Mouse (Mus musculus): ENCODE results near the gene Szt2. TPM values are rescaled to one million over a fixed set of nuclear protein-coding genes. Genes with fewer than 3 reads are reported as not detected.

Szt2 gene
- 7.1 and 7.6 TPM in 2 replicates for polyA plus RNA-seq (2014; fragmentation: Nextera tagmentation; extraction: Ambion mirVana)

DNA sequence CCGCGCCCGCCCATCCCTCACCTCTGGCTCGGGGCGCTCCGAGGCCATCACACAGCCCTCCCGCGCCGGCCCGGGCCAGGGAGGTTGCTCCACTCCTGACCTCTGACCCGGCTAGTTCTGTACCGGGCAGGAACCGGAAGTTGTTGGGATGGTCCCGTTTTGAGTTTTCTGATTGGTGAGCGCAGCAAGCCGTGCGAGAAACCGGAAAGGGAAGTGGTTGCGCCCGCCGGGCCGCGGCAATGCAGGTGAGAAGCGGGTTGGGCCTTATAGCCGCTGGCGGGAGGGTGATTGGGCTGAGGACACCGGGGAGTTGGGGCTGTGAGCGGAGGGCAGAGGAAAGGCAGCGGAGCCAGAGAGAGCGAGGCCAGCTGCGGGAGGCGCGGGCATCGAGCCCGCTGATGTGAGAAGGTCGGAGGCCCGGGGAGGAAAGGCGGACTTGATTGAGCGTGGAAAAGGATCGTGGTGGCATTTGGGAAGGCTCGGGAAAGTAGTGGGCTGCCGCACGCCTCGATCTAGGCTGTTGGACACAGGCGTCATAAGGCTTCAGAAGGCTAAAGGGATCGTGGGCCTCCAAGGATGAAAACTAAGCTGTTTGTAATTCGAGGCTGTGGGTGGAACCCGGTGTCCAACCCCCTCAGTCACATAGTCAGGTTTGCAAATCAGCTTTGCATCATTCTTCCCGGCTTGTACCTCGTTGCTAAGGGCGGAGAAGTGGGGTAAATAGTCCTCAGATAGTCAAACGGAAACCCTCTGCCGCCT, at the start of gene Szt2, which contains the start of gene Med8:
Gene Szt2, minus strand, starts transcription at position 132 of the 759 bp plus-strand sequence.
Gene Med8, plus strand, starts transcription at position 196 of the 759 bp plus-strand sequence.
- ATAC-seq (ENCODE audit: insufficient number of reproducible peaks, insufficient read depth, low FRiP score, low read depth) = peak; percentile 94
- Histone ChIP-seq H3K27me3 (ENCODE audit: control insufficient read depth, insufficient read depth, low read length) (no peaks in the 10 kb centered on the region), H3K36me3 (ENCODE audit: control insufficient read depth, insufficient read depth, low read length) (peaks cover 42% of the 10 kb centered on the region), H3K4me3 (ENCODE audit: control insufficient read depth in 1 of 2, insufficient read depth in 1 of 2, low read depth in 1 of 2, low read length in 2 of 2) (peak within 1 kb of the TSS; percentile 65 to 72), H3K4me2 (ENCODE audit: low read length) (peak within 1 kb of the TSS; percentile 89), H3K4me1 (ENCODE audit: control insufficient read depth in 2 of 2, insufficient read depth in 2 of 2, low read length in 2 of 2) (peaks cover 2 to 15% of the 10 kb centered on the region in 2 experiments), H3K27ac (replicated peaks in 1 of 2; ENCODE audit: control insufficient read depth in 1 of 2, insufficient read depth in 1 of 2, low read depth in 2 of 2, low read length in 2 of 2) (peak within 1 kb of the TSS; percentile 6 to 7; a peak in 2 of 4 replicates), H3K9me3 (ENCODE audit: control insufficient read depth, low read length) (no peaks in the 10 kb centered on the region), H3K9ac (ENCODE audit: low read length) (peak within 1 kb of the TSS; percentile 87)
- under 1% methylated on average over 53 of the region's 53 CpGs for WGBS

DNA sequence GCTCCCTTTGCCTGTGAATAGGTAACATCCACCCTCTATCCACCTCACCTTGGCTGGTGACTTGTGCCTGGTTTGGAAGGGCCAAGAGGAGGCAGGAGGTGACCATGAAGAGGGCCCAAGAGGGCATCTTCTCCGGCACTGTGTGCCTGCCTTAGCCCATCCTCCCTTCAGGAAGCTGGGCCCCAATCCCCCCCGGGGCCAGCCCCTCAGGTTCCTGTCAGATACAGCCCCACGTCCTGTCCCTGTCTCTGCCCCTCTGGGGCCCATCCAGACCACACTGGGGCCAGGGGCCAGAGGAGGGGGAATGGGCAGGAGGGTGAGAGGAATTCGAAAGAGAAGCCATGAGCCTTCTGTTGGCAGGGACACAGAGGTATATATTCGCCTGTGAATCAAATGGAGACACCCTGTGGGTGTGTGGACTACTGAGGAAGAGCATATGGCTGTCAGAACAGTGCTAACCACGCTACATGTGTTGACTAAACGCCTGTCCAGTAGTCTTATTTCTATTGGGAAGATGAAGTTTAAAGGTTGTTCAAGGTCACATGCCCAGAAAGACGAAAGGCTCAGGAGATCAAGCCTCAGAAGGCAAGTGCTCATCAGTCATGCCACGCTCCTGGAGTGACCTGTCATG, 48.4 kb upstream of the Szt2 start, which contains the start of gene Mpl:
Gene Mpl, minus strand, starts transcription at position 169 of the 631 bp plus-strand sequence.
- Histone ChIP-seq H3K4me3 (ENCODE audit: control insufficient read depth in 1 of 2, insufficient read depth in 1 of 2, low read depth in 1 of 2, low read length in 2 of 2) (no peak within 1 kb of the TSS), H3K27me3 (ENCODE audit: control insufficient read depth, insufficient read depth, low read length) (no peaks in the 10 kb centered on the region), H3K36me3 (ENCODE audit: control insufficient read depth, insufficient read depth, low read length) (no peaks in the 10 kb centered on the region), H3K4me2 (ENCODE audit: low read length) (no peak within 1 kb of the TSS), H3K9ac (ENCODE audit: low read length) (no peak within 1 kb of the TSS), H3K27ac (replicated peaks in 1 of 2; ENCODE audit: control insufficient read depth in 1 of 2, insufficient read depth in 1 of 2, low read depth in 2 of 2, low read length in 2 of 2) (no peak within 1 kb of the TSS), H3K9me3 (ENCODE audit: control insufficient read depth, low read length) (no peaks in the 10 kb centered on the region), H3K4me1 (ENCODE audit: control insufficient read depth in 2 of 2, insufficient read depth in 2 of 2, low read length in 2 of 2) (no peaks in the 10 kb centered on the region; a peak in 1 of 4 replicates)
- ATAC-seq (ENCODE audit: insufficient number of reproducible peaks, insufficient read depth, low FRiP score, low read depth) = no peak
- 54% methylated on average over 9 of the region's 9 CpGs for WGBS

DNA sequence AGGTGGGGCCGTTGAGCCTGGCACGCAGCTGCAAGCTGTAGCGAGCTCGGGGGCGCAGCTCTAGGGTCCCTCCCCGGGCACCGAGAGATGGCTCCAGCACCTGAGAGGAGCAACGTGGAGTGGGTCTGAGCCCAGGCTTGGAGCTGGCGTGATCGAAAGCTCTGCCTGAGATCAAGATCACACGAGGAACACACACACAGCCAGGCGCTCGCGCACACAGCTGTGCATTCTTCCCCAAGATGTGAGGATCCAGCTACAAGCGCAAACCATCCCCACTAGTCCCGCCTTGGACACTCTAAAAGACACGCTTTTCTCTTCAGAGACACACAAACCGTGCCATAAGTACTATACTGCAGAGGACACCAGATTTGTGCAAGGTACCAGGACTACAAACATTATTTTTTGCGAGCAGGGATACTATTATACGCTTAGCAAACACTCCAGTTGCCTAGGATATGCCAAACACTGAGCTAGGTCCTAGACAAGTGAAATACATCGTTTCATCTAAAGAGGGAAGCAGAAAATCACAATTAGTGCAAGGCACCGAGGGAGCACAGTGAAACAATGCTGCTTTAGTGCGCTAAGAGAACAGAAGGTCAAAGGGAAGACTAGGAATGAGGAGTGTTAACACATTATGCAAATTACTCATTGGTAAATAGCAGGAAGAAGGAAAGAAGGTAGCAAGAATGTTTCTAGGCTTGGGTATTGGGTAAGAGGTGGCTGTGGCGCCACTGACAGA, 37.5 kb upstream of the Szt2 start:
- WGBS = 45% methylated on average over 24 of the region's 24 CpGs
- Histone ChIP-seq H3K36me3 (ENCODE audit: control insufficient read depth, insufficient read depth, low read length) (no peaks in the 10 kb centered on the region), H3K27ac (replicated peaks in 1 of 2; ENCODE audit: control insufficient read depth in 1 of 2, insufficient read depth in 1 of 2, low read depth in 2 of 2, low read length in 2 of 2) (no peak overlapping the region), H3K4me1 (ENCODE audit: control insufficient read depth in 2 of 2, insufficient read depth in 2 of 2, low read length in 2 of 2) (peaks cover 0 to 8% of the 10 kb centered on the region in 2 experiments; a peak in 1 of 4 replicates), H3K4me2 (ENCODE audit: low read length) (peak overlapping the region; percentile 75), H3K27me3 (ENCODE audit: control insufficient read depth, insufficient read depth, low read length) (no peaks in the 10 kb centered on the region), H3K4me3 (ENCODE audit: control insufficient read depth in 1 of 2, insufficient read depth in 1 of 2, low read depth in 1 of 2, low read length in 2 of 2) (peak overlapping the region; percentile 33 to 38), H3K9me3 (ENCODE audit: control insufficient read depth, low read length) (no peaks in the 10 kb centered on the region), H3K9ac (ENCODE audit: low read length) (peak overlapping the region; percentile 54; the same call in 1 of the 2 replicates)
- ATAC-seq (ENCODE audit: insufficient number of reproducible peaks, insufficient read depth, low FRiP score, low read depth) = no peak

DNA sequence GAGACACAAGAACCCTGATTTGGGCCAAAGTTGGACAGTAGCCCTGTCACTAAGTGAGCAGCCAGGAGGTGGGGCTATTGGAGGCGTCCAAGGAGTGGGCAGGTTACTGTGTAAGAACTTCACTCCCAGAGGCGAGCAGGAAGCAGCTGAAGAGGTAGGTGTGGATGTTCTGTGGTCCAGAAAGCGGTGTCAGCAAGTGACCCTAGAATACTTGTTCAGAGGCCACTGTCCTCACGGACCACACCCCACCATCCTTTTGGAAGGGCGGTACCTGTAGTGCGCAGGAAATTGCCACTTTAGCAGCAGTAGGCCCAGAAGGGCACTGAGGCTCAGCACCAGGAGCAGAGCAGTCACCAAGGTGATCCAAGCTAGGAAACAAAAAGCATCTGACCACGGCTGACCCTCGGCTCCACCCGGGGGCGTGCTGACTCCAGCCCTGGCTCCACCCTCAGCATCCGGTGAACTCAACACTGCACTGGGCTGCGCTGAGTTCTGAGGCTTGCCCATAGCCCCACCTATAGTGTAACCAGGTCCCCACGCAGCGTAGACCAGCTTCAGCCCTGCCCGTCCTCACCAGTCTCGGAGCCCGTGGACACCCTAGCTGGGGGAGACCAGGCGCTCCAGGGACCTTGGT, 36.8 kb upstream of the Szt2 start:
- Histone ChIP-seq H3K9me3 (ENCODE audit: control insufficient read depth, low read length) (no peaks in the 10 kb centered on the region), H3K27ac (replicated peaks in 1 of 2; ENCODE audit: control insufficient read depth in 1 of 2, insufficient read depth in 1 of 2, low read depth in 2 of 2, low read length in 2 of 2) (no peak overlapping the region), H3K4me3 (ENCODE audit: control insufficient read depth in 1 of 2, insufficient read depth in 1 of 2, low read depth in 1 of 2, low read length in 2 of 2) (peak overlapping the region; percentile 33 to 38), H3K9ac (ENCODE audit: low read length) (peak overlapping the region; percentile 54; the same call in 1 of the 2 replicates), H3K4me2 (ENCODE audit: low read length) (peak overlapping the region; percentile 75), H3K36me3 (ENCODE audit: control insufficient read depth, insufficient read depth, low read length) (no peaks in the 10 kb centered on the region), H3K4me1 (ENCODE audit: control insufficient read depth in 2 of 2, insufficient read depth in 2 of 2, low read length in 2 of 2) (peaks cover 0 to 8% of the 10 kb centered on the region in 2 experiments; a peak in 1 of 4 replicates), H3K27me3 (ENCODE audit: control insufficient read depth, insufficient read depth, low read length) (no peaks in the 10 kb centered on the region)
- ATAC-seq (ENCODE audit: insufficient number of reproducible peaks, insufficient read depth, low FRiP score, low read depth) = peak; percentile 78; the same call in 1 of the 2 replicates
- 18% methylated on average over 18 of the region's 18 CpGs for WGBS

DNA sequence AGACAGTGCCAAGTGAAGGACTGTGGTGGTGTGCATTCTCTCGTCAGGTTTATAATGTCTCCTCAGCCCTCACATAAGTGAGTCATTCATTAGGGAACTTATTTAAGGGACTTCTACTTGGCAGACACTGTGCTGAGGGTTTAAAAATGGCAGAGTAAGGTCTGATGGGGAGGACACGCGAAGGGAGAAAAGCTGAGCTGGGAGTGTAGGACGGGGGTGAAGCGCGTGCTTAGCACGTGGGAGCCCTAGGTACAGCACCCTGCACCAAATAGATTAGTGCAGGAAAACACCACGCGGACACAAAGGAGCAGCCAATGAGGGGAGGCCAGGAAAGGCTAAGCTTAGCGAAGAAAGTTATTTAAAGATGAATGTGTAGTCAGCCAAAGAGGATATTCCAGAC, 36.0 kb upstream of the Szt2 start:
- no peaks in the 10 kb centered on the region for H3K36me3 ChIP-seq (ENCODE audit: control insufficient read depth, insufficient read depth, low read length)
- no peak overlapping the region for H3K27ac ChIP-seq (replicated peaks in 1 of 2; ENCODE audit: control insufficient read depth in 1 of 2, insufficient read depth in 1 of 2, low read depth in 2 of 2, low read length in 2 of 2)
- H3K4me1 ChIP-seq (ENCODE audit: control insufficient read depth in 2 of 2, insufficient read depth in 2 of 2, low read length in 2 of 2) = peaks cover 0 to 8% of the 10 kb centered on the region in 2 experiments; a peak in 1 of 4 replicates
- no peak overlapping the region for H3K9ac ChIP-seq (ENCODE audit: low read length)
- H3K4me2 ChIP-seq (ENCODE audit: low read length) = no peak overlapping the region
- WGBS = 73% methylated on average over 10 of the region's 10 CpGs
- no peak for ATAC-seq (ENCODE audit: insufficient number of reproducible peaks, insufficient read depth, low FRiP score, low read depth)
- H3K9me3 ChIP-seq (ENCODE audit: control insufficient read depth, low read length) = no peaks in the 10 kb centered on the region
- no peaks in the 10 kb centered on the region for H3K27me3 ChIP-seq (ENCODE audit: control insufficient read depth, insufficient read depth, low read length)
- no peak overlapping the region for H3K4me3 ChIP-seq (ENCODE audit: control insufficient read depth in 1 of 2, insufficient read depth in 1 of 2, low read depth in 1 of 2, low read length in 2 of 2)

DNA sequence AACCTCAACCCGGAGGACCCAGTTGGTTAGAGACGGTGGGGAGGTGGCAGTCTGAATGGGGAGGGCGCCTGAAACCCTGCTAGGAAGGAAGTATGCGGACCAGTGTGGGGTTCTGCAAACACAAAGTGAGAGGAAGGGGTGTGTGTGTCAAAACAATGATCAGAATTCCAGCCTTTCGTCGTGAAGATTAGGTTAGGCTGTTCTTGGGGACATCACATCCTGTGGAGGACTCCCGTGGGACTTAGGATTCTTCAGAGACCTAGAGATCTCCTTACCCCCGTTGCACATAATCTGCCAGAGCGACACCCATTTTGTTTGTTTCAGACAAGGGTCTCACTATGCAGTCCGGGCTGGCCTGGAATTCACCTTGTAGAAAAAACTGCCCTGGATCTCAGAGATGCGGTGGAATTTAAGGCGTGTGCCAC, 28.8 kb upstream of the Szt2 start:
- 4% methylated on average over 12 of the region's 12 CpGs for WGBS
- Histone ChIP-seq H3K4me2 (ENCODE audit: low read length) (peak overlapping the region; percentile 97), H3K27me3 (ENCODE audit: control insufficient read depth, insufficient read depth, low read length) (no peaks in the 10 kb centered on the region)

More for the DNA sequence above, 28.8 kb upstream of the Szt2 start:
- ATAC-seq (ENCODE audit: insufficient number of reproducible peaks, insufficient read depth, low FRiP score, low read depth) = peak; percentile 53
- peak overlapping the region; percentile 68 to 74 for H3K4me3 ChIP-seq (ENCODE audit: control insufficient read depth in 1 of 2, insufficient read depth in 1 of 2, low read depth in 1 of 2, low read length in 2 of 2)
- H3K9ac ChIP-seq (ENCODE audit: low read length) = peak overlapping the region; percentile 79
- H3K27ac ChIP-seq (replicated peaks in 1 of 2; ENCODE audit: control insufficient read depth in 1 of 2, insufficient read depth in 1 of 2, low read depth in 2 of 2, low read length in 2 of 2) = peak overlapping the region; percentile 92 to 96
- no peaks in the 10 kb centered on the region for H3K9me3 ChIP-seq (ENCODE audit: control insufficient read depth, low read length)
- peaks cover 27 to 36% of the 10 kb centered on the region in 2 experiments for H3K4me1 ChIP-seq (ENCODE audit: control insufficient read depth in 2 of 2, insufficient read depth in 2 of 2, low read length in 2 of 2)
- peaks cover 30% of the 10 kb centered on the region for H3K36me3 ChIP-seq (ENCODE audit: control insufficient read depth, insufficient read depth, low read length)
